22 mouse cellular contexts compared by ENCODE assay signal in genomic region chr4:135706045-135706444, GRCm38 (mm10). TPM values are rescaled to one million over a fixed set of nuclear protein-coding genes. Genes with fewer than 3 reads are reported as not detected.
"Had no signal": no experiment of that assay in that cellular context is flagged by ENCODE, and none has a peak within 500 bp of the region (broad histone marks: within the 10 kb centered on the region; RNA-seq: fewer than 3 reads in every experiment).

No protein-coding gene starts in this region.

- H3K27ac ChIP-seq: kidney, postnatal 0 days; layer of hippocampus, adult 2 months; limb, embryonic 10.5 days; limb, embryonic 13.5 days; liver, embryonic 13.5 days; lung, embryonic 15.5 days; stomach, postnatal 0 days had no signal

- H3K9me3 ChIP-seq: limb, embryonic 10.5 days; limb, embryonic 13.5 days; liver, embryonic 13.5 days; lung, embryonic 15.5 days had no signal

- H3K36me3 ChIP-seq: limb, embryonic 10.5 days; limb, embryonic 13.5 days; liver, embryonic 13.5 days; lung, embryonic 15.5 days had no signal

- H3K4me2 ChIP-seq: limb, embryonic 13.5 days; liver, embryonic 13.5 days; lung, embryonic 15.5 days; midbrain, embryonic 11.5 days had no signal

- H3K9ac ChIP-seq: limb, embryonic 13.5 days; liver, embryonic 13.5 days; lung, embryonic 15.5 days had no signal

- DNase-seq: kidney, adult 2 months; kidney, postnatal 25 days; layer of hippocampus, adult 9-11 months; liver, embryonic 13.5 days; lung, adult 18-20 months; lung, postnatal 10 days; lung, postnatal 36 days; midbrain, embryonic 14.5 days; thymus, postnatal 25 days had no signal

- H3K27me3 ChIP-seq: limb, embryonic 13.5 days; lung, embryonic 15.5 days had no signal

- H3K4me3 ChIP-seq: layer of hippocampus, adult 2 months; limb, embryonic 10.5 days; limb, embryonic 13.5 days; liver, embryonic 13.5 days; lung, embryonic 15.5 days had no signal

- H3K4me1 ChIP-seq: limb, embryonic 13.5 days; lung, embryonic 15.5 days had no signal

RNA-seq across cellular contexts. Expression of gene Il22ra1, which starts 21.9 kb away (rescaled TPM):
- total RNA-seq: megakaryocyte-erythroid progenitor cell, adult 5-6 weeks had no signal
- polyA plus RNA-seq: kidney, embryonic 14.5 days; limb, embryonic 10.5 days; limb, embryonic 13.5 days; midbrain, embryonic 11.5 days; midbrain, embryonic 14.5 days; midbrain, postnatal 0 days; neural tube, embryonic 11.5 days; neural tube, embryonic 14.5 days; thymus, postnatal 0 days had no signal

RNA-seq across cellular contexts. Expression of gene Myom3, which starts 53.5 kb away (rescaled TPM):
- total RNA-seq: megakaryocyte-erythroid progenitor cell, adult 5-6 weeks had no signal
